In the genomic region with DNA sequence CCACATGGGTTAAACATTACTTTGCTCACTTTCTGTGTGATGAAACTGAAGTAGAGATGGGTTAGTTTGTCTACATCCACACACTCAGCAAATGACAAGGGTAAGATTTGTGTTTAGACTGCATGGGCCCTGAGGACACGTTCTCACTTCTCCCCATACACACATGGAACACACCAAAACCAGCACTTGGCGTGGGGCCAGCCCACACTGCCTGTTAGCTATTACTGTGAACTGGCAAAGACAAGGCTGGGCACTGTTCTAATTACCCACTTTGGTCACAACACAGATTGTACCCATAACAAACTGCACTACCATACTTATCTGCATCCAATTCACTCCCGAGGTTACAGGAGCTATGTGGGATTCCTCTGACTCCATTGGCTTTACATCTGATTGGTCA, we compare ENCODE assay signal across 16 mouse cellular contexts.
DNase-seq lines count a peak whose midpoint lies in the region; ATAC-seq and TF ChIP-seq lines count a peak whose summit lies in the region.
"Had no signal": no experiment of that assay in that cellular context is flagged by ENCODE, and none has a peak within 500 bp of the region (broad histone marks: within the 10 kb centered on the region; RNA-seq: fewer than 3 reads in every experiment).

No protein-coding gene starts in this region.

- H3K4me1 ChIP-seq in embryonic facial prominence, embryonic 14.5 days (ENCODE audit: control insufficient read depth, insufficient read depth, low read length), result no peaks in the 10 kb centered on the region
- H3K4me1 ChIP-seq in embryonic facial prominence, embryonic 10.5 days, result no peaks in the 10 kb centered on the region
- no peaks in the 10 kb centered on the region for H3K4me1 ChIP-seq in midbrain, embryonic 11.5 days (ENCODE audit: control insufficient read depth, insufficient read depth, low read length)
- H3K4me1 ChIP-seq in midbrain, embryonic 15.5 days, result no peaks in the 10 kb centered on the region
- H3K4me1 ChIP-seq: heart, embryonic 12.5 days; hindbrain, embryonic 15.5 days had no signal

- H3K4me2 ChIP-seq in embryonic facial prominence, embryonic 14.5 days (ENCODE audit: low read depth, low read length), result no peak overlapping the region
- no peak overlapping the region for H3K4me2 ChIP-seq in midbrain, embryonic 11.5 days
- no peak overlapping the region for H3K4me2 ChIP-seq in midbrain, embryonic 15.5 days
- H3K4me2 ChIP-seq: heart, embryonic 12.5 days; hindbrain, embryonic 15.5 days had no signal

- H3K27me3 ChIP-seq in embryonic facial prominence, embryonic 14.5 days (replicated peaks; ENCODE audit: control insufficient read depth, insufficient read depth, low read length), result peaks cover 3% of the 10 kb centered on the region; the same call in 1 of the 2 replicates
- H3K27me3 ChIP-seq in embryonic facial prominence, embryonic 10.5 days (replicated peaks; ENCODE audit: low read depth, poor library complexity, severe bottlenecking), result no peaks in the 10 kb centered on the region
- no peaks in the 10 kb centered on the region for H3K27me3 ChIP-seq in midbrain, embryonic 11.5 days (ENCODE audit: control insufficient read depth, insufficient read depth, low read length)
- no peaks in the 10 kb centered on the region for H3K27me3 ChIP-seq in midbrain, embryonic 15.5 days (replicated peaks)
- H3K27me3 ChIP-seq: CH12.LX; heart, embryonic 12.5 days; hindbrain, embryonic 15.5 days had no signal

- H3K9ac ChIP-seq in embryonic facial prominence, embryonic 14.5 days (ENCODE audit: low read depth, low read length), result no peak overlapping the region
- no peak overlapping the region for H3K9ac ChIP-seq in midbrain, embryonic 11.5 days (ENCODE audit: low read length)
- no peak overlapping the region for H3K9ac ChIP-seq in midbrain, embryonic 15.5 days
- H3K9ac ChIP-seq: heart, embryonic 12.5 days; hindbrain, embryonic 15.5 days had no signal

- no peak for TF ChIP-seq CTCF in brain, embryonic 14.5 days (IDR thresholded peaks at IDR 0.05; ENCODE audit: borderline replicate concordance, extremely low read depth, insufficient read depth, insufficient read length)

- no peak overlapping the region for H3K27ac ChIP-seq in embryonic facial prominence, embryonic 14.5 days (replicated peaks; ENCODE audit: low read depth, low read length)
- H3K27ac ChIP-seq in embryonic facial prominence, embryonic 10.5 days (replicated peaks), result no peak overlapping the region
- no peak overlapping the region for H3K27ac ChIP-seq in midbrain, embryonic 11.5 days (ENCODE audit: low read depth, low read length)
- no peak overlapping the region for H3K27ac ChIP-seq in midbrain, embryonic 15.5 days
- H3K27ac ChIP-seq: hindbrain, embryonic 15.5 days had no signal

- H3K36me3 ChIP-seq in embryonic facial prominence, embryonic 14.5 days (ENCODE audit: control insufficient read depth, insufficient read depth, low read length), result no peaks in the 10 kb centered on the region
- H3K36me3 ChIP-seq in embryonic facial prominence, embryonic 10.5 days (replicated peaks), result no peaks in the 10 kb centered on the region
- H3K36me3 ChIP-seq in midbrain, embryonic 11.5 days (ENCODE audit: control insufficient read depth, insufficient read depth, low read length), result no peaks in the 10 kb centered on the region
- H3K36me3 ChIP-seq in midbrain, embryonic 15.5 days (replicated peaks), result no peaks in the 10 kb centered on the region
- H3K36me3 ChIP-seq: heart, embryonic 12.5 days; hindbrain, embryonic 15.5 days had no signal

- peak; percentile 67 for DNase-seq in embryonic facial prominence, embryonic 14.5 days (ENCODE audit: low spot score)
- DNase-seq in embryonic facial prominence, embryonic 10.5 days (ENCODE audit: low spot score), result no peak
- DNase-seq in heart, adult 11 months, result peak; percentile 74
- no peak for DNase-seq in heart, postnatal 14 days
- DNase-seq in midbrain, embryonic 11.5 days (ENCODE audit: low spot score, missing footprints), result peak; percentile 23
- DNase-seq in brain, embryonic 14.5 days (ENCODE audit: low read depth), result peak; percentile 63
- DNase-seq: adrenal gland, adult 2 months; adrenal gland, postnatal 25 days; cerebellum, adult 9-10 months; gastrocnemius, postnatal 14 days; heart, postnatal 36 days had no signal

- TF ChIP-seq POLR2A in brain, embryonic 14.5 days (IDR thresholded peaks at IDR 0.05; ENCODE audit: borderline replicate concordance, extremely low read depth, insufficient read depth, insufficient read length, poor library complexity, severe bottlenecking), result no peak

- 51% methylated on average over 3 of the region's 3 CpGs for WGBS in embryonic facial prominence, embryonic 14.5 days
- 89% methylated on average over 3 of the region's 3 CpGs for WGBS in embryonic facial prominence, embryonic 10.5 days
- 88% methylated on average over 3 of the region's 3 CpGs for WGBS in midbrain, embryonic 11.5 days
- WGBS in midbrain, embryonic 15.5 days, result 92% methylated on average over 3 of the region's 3 CpGs

- H3K9me3 ChIP-seq in embryonic facial prominence, embryonic 14.5 days (ENCODE audit: control insufficient read depth, low read length), result no peaks in the 10 kb centered on the region
- H3K9me3 ChIP-seq in embryonic facial prominence, embryonic 10.5 days, result no peaks in the 10 kb centered on the region
- no peaks in the 10 kb centered on the region for H3K9me3 ChIP-seq in midbrain, embryonic 11.5 days (ENCODE audit: control insufficient read depth, low read length)
- H3K9me3 ChIP-seq in midbrain, embryonic 15.5 days, result no peaks in the 10 kb centered on the region
- H3K9me3 ChIP-seq: heart, embryonic 12.5 days; hindbrain, embryonic 15.5 days had no signal

- H3K4me3 ChIP-seq in embryonic facial prominence, embryonic 14.5 days (ENCODE audit: low read depth, low read length), result no peak overlapping the region
- H3K4me3 ChIP-seq in embryonic facial prominence, embryonic 10.5 days, result no peak overlapping the region
- H3K4me3 ChIP-seq in midbrain, embryonic 11.5 days (ENCODE audit: low read depth, low read length), result no peak overlapping the region
- no peak overlapping the region for H3K4me3 ChIP-seq in midbrain, embryonic 15.5 days
- H3K4me3 ChIP-seq: heart, embryonic 12.5 days; hindbrain, embryonic 15.5 days had no signal

- intact Hi-C loops in heart, postnatal 14 days (cut with DNase I), result no loop called here

- ATAC-seq in embryonic facial prominence, embryonic 14.5 days (ENCODE audit: low read depth), result no peak
- ATAC-seq in midbrain, embryonic 11.5 days (ENCODE audit: low FRiP score), result no peak
- ATAC-seq in midbrain, embryonic 15.5 days (replicated peaks), result no peak
- ATAC-seq: intestine, embryonic 16.5 days had no signal

Comparison
In these comparisons a context has a peak if more than half of its experiments do, and no peak if none do; other contexts are left out.
1. DNase-seq: peak in embryonic facial prominence, embryonic 14.5 days (single experiment), heart, adult 11 months (single experiment), midbrain, embryonic 11.5 days (single experiment) and brain, embryonic 14.5 days (single experiment); none in embryonic facial prominence, embryonic 10.5 days (single experiment) and heart, postnatal 14 days (0 of 2).